Mouse (Mus musculus) intestine, embryonic 14.5 days (tissue): ENCODE measurements around the gene Exosc10. TPM values are rescaled to one million over a fixed set of nuclear protein-coding genes. Genes with fewer than 3 reads are reported as not detected.

Source experiments
- ATAC-seq: fragments of 200-750 bp; cut with Nextera tagmentation; replicated peaks from 2 replicates; pipeline ENCODE4 v1.8.0; 2017; ENCODE audit warnings: low read depth, moderate number of reproducible peaks, moderate TSS enrichment, moderate library complexity; ENCODE audit not compliant: low FRiP score, low TSS enrichment
- DNase-seq: peaks from one replicate; pipeline ENCODE4 v3.0.0-alpha.2; 2018; ENCODE audit warnings: low spot score
- H3K27ac ChIP-seq: fragments of 300-500 bp; sonication (generic); 2 replicates; pipeline ENCODE4 v1.5.1; 2014; ENCODE audit warnings: low read depth, mild to moderate bottlenecking, control low read depth
- H3K27me3 ChIP-seq: fragments of 300-500 bp; sonication (generic); replicated peaks from 2 replicates; pipeline ENCODE4 v1.6.1; 2014; ENCODE audit warnings: low read length, control low read depth; ENCODE audit not compliant: control insufficient read depth, insufficient read depth
- H3K36me3 ChIP-seq: fragments of 300-500 bp; sonication (generic); 2 replicates; pipeline ENCODE4 v1.6.1; 2014; ENCODE audit warnings: low read length, control low read depth; ENCODE audit not compliant: control insufficient read depth, insufficient read depth
- H3K4me1 ChIP-seq: fragments of 300-500 bp; sonication (generic); replicated peaks from 2 replicates; pipeline ENCODE4 v1.6.1; 2014; ENCODE audit warnings: low read length, control low read depth, mixed read lengths; ENCODE audit not compliant: control insufficient read depth, insufficient read depth
- H3K4me2 ChIP-seq: fragments of 300-500 bp; sonication (generic); 2 replicates; pipeline ENCODE4 v1.6.1; 2014; ENCODE audit warnings: low read length
- H3K4me3 ChIP-seq: fragments of 300-500 bp; sonication (generic); 2 replicates; pipeline ENCODE4 v1.5.1; 2014; ENCODE audit warnings: low read depth, low read length, control low read depth, mixed read lengths
- H3K9ac ChIP-seq: fragments of 300-500 bp; sonication (generic); 2 replicates; pipeline ENCODE4 v1.6.1; 2014; ENCODE audit warnings: mild to moderate bottlenecking, low read length
- H3K9me3 ChIP-seq: fragments of 300-500 bp; sonication (generic); 2 replicates; pipeline ENCODE4 v1.6.1; 2016; ENCODE audit warnings: low read length, control low read depth; ENCODE audit not compliant: control insufficient read depth
- WGBS: fragments of 180-500 bp; shearing (Covaris S2); extraction: QIAGEN DNeasy Blood & Tissue Kit; methylation state at CpG from one replicate; pipeline ENCODE4 v1.1.7; 2014; 5-methylcytosine and 5-hydroxymethylcytosine counted together
- polyA plus RNA-seq: library from polyadenylated mRNA; unstranded; fragments of >200 nt; fragmentation: Nextera tagmentation; extraction: Ambion mirVana; gene quantifications from 2 replicates; pipeline ENCODE4 v1.2.1, GENCODE M21; 2014

Exosc10 gene
- 89.2 and 100 TPM in 2 replicates for polyA plus RNA-seq

DNA sequence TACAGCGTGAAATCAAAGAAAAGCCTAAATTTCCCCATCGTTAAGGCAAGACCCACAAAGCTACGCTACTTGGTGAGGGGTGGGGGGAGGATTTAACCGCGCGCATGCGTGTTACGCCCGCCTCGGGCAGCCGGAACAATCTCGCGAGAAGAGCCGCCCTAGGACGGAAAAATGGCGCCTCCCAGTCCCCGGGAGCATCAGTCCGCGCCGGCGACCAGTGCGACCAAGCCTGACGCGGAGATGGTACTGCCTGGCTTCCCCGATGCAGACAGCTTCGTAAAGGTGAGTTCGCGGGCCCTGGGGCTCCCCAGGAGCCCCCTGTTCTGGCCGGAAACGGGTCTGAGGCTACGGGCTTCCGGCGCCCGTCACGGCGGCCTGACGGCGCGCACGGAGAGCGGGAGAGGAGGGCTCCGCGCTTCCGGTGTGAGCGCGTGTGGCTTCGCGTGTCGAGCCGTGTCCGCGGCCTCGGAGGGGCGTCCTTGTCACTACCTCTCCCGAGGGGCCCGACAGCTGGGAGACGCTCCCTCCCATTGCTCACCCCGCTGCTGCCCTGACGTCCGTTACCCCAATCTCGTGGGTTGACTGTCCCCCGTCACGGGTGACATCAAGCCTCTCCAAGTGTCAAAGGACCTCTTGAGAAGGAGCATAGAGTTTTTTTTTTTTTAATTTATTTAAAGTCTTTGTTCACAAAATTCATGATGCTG lies at the start of gene Exosc10:
Exosc10 (plus strand) TSS at position 133 of the 704 bp plus-strand sequence.
- DNase-seq: peak; percentile 96
- Histone ChIP-seq H3K4me2 (peak within 1 kb of the TSS; percentile 82), H3K36me3 (peaks cover 64% of the 10 kb centered on the region), H3K27me3 (no peaks in the 10 kb centered on the region), H3K9me3 (no peaks in the 10 kb centered on the region), H3K9ac (peak within 1 kb of the TSS; percentile 96), H3K27ac (peak within 1 kb of the TSS; percentile 92), H3K4me1 (peaks cover 9% of the 10 kb centered on the region), H3K4me3 (peak within 1 kb of the TSS; percentile 88)
- ATAC-seq: peak; percentile 92
- 0% methylated on average over 62 of the region's 63 CpGs for WGBS

DNA sequence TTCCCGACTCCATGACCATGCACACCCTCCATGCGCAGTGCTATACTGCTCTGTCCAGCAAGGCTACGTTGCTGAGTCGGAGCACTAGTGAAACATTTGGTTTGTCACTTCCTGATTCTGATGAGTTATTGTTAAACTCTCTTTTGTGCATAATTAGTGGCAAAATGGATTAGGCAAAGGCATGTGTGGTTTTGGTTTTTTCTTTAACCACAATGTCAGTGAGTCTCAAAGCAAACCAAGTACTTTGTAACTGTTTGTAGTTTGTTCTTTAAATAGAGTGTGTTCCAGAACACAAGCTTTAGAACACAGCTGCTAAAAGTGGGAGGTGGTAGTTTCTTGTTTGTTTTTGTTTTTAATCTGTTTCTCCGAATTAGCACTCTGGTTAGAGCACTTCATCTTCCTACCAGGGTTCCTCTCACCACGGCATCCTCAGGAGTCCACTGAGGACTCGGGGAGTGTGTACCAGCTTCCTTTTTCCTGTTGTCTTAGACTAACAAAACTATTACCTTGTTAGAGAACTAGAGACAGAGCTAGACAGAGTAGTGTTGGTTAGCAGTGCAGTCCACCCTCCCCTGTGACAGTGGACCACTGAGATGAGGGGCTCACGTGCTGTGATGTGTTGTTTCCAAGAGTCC lies 48.7 kb upstream of the Exosc10 start:
- Histone ChIP-seq H3K36me3 (peaks cover 44% of the 10 kb centered on the region), H3K4me3 (no peak overlapping the region)
- 83% methylated on average over 8 of the region's 8 CpGs for WGBS

DNA sequence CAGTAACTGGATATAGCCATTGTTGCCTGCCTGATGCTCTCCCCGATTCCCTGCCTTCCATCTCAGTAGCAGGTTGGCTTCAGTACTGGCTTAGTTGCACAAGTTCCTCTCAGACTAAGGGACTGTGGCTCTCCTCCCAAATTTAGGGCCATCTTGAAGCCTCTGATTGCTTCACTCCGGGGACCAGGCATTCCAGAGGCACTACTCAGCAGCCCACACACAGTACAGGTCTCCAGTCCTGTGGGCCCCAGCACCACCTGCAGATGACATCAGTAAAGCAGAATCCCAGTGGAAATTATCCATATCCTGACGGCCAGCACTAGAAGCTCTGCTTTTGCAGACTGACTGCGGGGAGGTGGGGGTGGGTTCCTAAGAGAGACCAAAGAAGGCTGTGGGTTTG lies 47.5 kb upstream of the Exosc10 start:
- Histone ChIP-seq H3K27ac (no peak overlapping the region), H3K4me1 (no peaks in the 10 kb centered on the region), H3K4me3 (no peak overlapping the region), H3K36me3 (peaks cover 51% of the 10 kb centered on the region), H3K4me2 (no peak overlapping the region), H3K9ac (no peak overlapping the region), H3K27me3 (no peaks in the 10 kb centered on the region), H3K9me3 (no peaks in the 10 kb centered on the region)
- no peak for DNase-seq
- no peak for ATAC-seq
- WGBS: 78% methylated on average over 4 of the region's 4 CpGs

More for the DNA sequence above, 48.7 kb upstream of the Exosc10 start:
- DNase-seq: no peak
- ATAC-seq: no peak
- Histone ChIP-seq H3K9ac (no peak overlapping the region), H3K9me3 (no peaks in the 10 kb centered on the region), H3K4me1 (no peaks in the 10 kb centered on the region), H3K27me3 (no peaks in the 10 kb centered on the region), H3K27ac (no peak overlapping the region), H3K4me2 (no peak overlapping the region)

DNA sequence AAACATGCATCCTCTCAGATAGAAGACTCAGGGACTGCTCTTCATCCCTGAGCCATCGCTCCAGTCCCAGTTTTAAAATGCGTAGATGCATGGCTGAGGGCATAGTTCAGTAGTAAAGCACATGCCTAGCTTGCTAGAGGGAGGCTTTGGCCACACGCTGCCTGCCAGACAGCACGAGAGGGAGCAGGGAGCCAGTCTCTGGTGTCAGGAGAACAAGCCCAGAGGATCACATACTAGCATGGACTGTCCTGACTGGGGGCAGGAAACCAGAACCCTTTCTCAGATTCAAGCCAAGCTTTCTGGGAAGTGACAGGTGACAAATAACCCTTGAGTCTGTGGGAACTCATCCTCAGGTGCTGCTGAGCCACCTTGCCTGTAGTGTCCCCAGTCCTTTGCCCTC lies 46.9 kb upstream of the Exosc10 start:
- Histone ChIP-seq H3K27me3 (no peaks in the 10 kb centered on the region), H3K9me3 (no peaks in the 10 kb centered on the region), H3K36me3 (peaks cover 49% of the 10 kb centered on the region), H3K4me1 (no peaks in the 10 kb centered on the region), H3K4me2 (no peak overlapping the region), H3K4me3 (no peak overlapping the region), H3K9ac (no peak overlapping the region), H3K27ac (no peak overlapping the region)
- DNase-seq (no peak), ATAC-seq (no peak)
- WGBS: 90% methylated on average over 4 of the region's 4 CpGs

DNA sequence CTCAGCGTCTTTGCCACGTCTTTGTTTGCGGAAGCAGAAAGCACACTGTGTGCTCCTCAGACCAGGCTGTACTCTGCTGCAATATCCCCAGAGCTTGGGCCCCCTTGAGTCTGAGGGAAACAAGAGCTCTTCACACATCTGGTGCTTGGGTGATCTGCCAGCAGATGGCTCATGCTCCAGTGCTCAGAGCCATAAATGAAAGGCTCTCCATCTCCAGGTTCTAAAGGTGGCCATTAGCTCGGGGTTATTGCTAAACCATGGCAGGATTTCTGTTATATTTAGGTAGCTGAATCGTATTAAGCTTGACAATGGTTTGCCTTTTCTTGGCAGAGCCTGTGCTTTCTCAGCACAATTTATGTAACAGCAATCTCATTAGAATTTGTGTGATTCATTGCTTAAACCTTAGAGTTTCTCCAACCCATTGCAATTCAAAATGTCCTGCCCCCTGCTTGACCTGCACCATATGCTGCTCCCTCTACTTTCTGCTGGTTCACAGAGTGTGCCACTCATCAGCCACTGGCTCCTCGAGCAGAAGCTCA lies 45.1 kb upstream of the Exosc10 start:
- DNase-seq (no peak), ATAC-seq (no peak; the same call in 1 of the 2 replicates)
- H3K9me3 ChIP-seq: no peaks in the 10 kb centered on the region
- H3K27me3 ChIP-seq: no peaks in the 10 kb centered on the region
- H3K4me3 ChIP-seq: no peak overlapping the region
- 53% methylated on average over 6 of the region's 6 CpGs for WGBS
- H3K27ac ChIP-seq: no peak overlapping the region; the same call in 1 of the 2 replicates
- H3K9ac ChIP-seq: no peak overlapping the region
- no peaks in the 10 kb centered on the region for H3K4me1 ChIP-seq
- H3K36me3 ChIP-seq: peaks cover 65% of the 10 kb centered on the region
- no peak overlapping the region for H3K4me2 ChIP-seq

DNA sequence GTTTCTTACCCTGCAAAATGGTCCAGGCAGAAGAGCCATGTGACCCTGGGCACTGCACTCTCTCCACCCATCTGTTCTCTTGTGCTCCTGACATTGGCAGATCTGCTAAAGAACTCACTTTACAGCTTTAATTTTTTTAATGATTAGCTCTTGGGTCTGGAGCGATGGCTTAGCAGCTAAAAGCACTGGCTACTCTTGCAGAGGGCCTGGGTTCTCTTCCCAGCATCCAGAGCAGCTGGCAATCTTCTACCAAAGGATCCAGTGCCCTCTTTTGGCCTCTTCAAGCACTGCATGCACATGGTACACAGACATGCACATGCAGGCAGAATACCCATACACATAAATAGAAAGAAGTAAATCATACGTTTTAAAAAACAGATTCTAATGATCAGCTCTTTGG lies 42.9 kb upstream of the Exosc10 start:
- no peaks in the 10 kb centered on the region for H3K4me1 ChIP-seq
- no peaks in the 10 kb centered on the region for H3K27me3 ChIP-seq
- H3K4me2 ChIP-seq: no peak overlapping the region
- DNase-seq (no peak), ATAC-seq (no peak)
- H3K4me3 ChIP-seq: no peak overlapping the region
- no peak overlapping the region for H3K9ac ChIP-seq
- H3K9me3 ChIP-seq: no peaks in the 10 kb centered on the region
- WGBS: 94% methylated on average over 2 of the region's 2 CpGs
- H3K36me3 ChIP-seq: peaks cover 73% of the 10 kb centered on the region
- H3K27ac ChIP-seq: no peak overlapping the region

DNA sequence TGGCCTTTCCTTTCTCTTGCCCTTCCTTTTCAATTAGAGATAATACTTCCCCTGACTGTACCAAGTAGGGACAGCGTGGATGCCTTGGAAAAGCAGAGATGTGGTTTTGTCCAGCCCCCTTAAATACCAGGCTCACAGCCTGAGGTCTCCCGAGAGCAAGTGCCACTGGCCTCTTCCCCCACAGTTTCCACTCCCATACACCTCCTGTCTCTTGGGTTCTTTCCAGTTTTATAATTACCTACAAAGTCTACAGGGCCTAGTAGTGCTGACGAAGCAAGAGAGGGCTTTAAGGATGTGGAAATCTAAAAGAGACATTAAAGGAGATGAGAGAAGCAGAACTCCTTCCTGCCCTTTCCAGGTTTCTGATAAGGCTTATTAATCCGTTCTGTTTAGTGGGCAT lies 40.4 kb upstream of the Exosc10 start:
- no peaks in the 10 kb centered on the region for H3K27me3 ChIP-seq
- H3K27ac ChIP-seq: no peak overlapping the region
- no peak overlapping the region for H3K4me3 ChIP-seq
- no peaks in the 10 kb centered on the region for H3K9me3 ChIP-seq
- no peak for DNase-seq
- no peak for ATAC-seq
- WGBS: 66% methylated on average over 4 of the region's 4 CpGs
- H3K4me1 ChIP-seq: no peaks in the 10 kb centered on the region
- no peak overlapping the region for H3K9ac ChIP-seq
- H3K36me3 ChIP-seq: peaks cover 70% of the 10 kb centered on the region
- H3K4me2 ChIP-seq: no peak overlapping the region

DNA sequence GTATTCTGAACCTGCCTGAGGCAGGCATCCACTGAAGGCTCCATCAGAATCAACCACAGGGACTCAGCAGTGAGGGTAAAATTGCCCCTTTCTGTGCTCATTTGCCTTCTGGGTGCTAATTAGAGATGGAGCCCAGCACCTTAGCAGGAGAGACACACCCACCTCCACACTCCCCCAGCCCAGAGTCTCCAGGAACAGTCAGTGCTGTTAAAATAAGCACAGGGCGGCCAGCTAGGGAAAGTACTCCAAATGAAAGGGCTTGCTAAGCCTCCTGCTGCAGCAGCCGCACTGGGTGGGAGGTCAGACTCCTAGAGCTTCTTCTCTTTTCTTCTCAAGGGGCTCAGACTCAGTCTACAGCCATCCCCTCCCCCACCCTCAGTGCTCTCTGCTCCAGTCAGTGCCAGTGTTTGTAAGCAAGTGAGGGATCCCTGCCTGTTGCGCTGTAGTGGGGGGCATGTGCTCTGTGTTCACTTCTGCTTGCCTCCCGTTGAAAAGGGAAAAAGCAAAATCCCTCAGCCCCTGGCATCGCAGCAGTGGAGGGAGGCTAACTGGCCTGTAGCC lies 39.9 kb upstream of the Exosc10 start:
- ATAC-seq (no peak), DNase-seq (no peak)
- 40% methylated on average over 5 of the region's 5 CpGs for WGBS
- no peaks in the 10 kb centered on the region for H3K27me3 ChIP-seq
- no peak overlapping the region for H3K4me2 ChIP-seq
- no peak overlapping the region for H3K9ac ChIP-seq
- H3K9me3 ChIP-seq: no peaks in the 10 kb centered on the region
- no peak overlapping the region for H3K27ac ChIP-seq
- H3K36me3 ChIP-seq: peaks cover 66% of the 10 kb centered on the region
- no peak overlapping the region for H3K4me3 ChIP-seq
- H3K4me1 ChIP-seq: no peaks in the 10 kb centered on the region
